Mouse (Mus musculus) midbrain, embryonic 13.5 days (tissue): ENCODE results near the gene Tmc3. TPM values are rescaled to one million over a fixed set of nuclear protein-coding genes. Genes with fewer than 3 reads are reported as not detected.

Source experiments
- ATAC-seq: fragments of 200-750 bp; cut with Nextera tagmentation; 2 replicates; pipeline ENCODE4 v1.8.0; 2017; ENCODE audit warnings: mild to moderate bottlenecking, moderate TSS enrichment, moderate library complexity
- H3K27ac ChIP-seq: fragments of 300-500 bp; sonication (generic); 2 replicates; pipeline ENCODE4 v1.5.1; 2015; ENCODE audit warnings: inconsistent platforms, mild to moderate bottlenecking, moderate library complexity
- H3K27me3 ChIP-seq: fragments of 300-500 bp; sonication (generic); 2 replicates; pipeline ENCODE4 v1.6.1; 2015; ENCODE audit warnings: mild to moderate bottlenecking, inconsistent platforms
- H3K36me3 ChIP-seq: fragments of 300-500 bp; sonication (generic); 2 replicates; pipeline ENCODE4 v1.6.1; 2015; ENCODE audit warnings: mild to moderate bottlenecking, inconsistent platforms
- H3K4me1 ChIP-seq: fragments of 300-500 bp; sonication (generic); replicated peaks from 2 replicates; pipeline ENCODE4 v1.6.1; 2015; ENCODE audit warnings: inconsistent platforms
- H3K4me2 ChIP-seq: fragments of 300-500 bp; sonication (generic); replicated peaks from 2 replicates; pipeline ENCODE4 v1.6.1; 2015; ENCODE audit warnings: moderate library complexity, mild to moderate bottlenecking, inconsistent platforms
- H3K4me3 ChIP-seq: fragments of 300-500 bp; sonication (generic); replicated peaks from 2 replicates; pipeline ENCODE4 v1.5.1; 2015; ENCODE audit warnings: mild to moderate bottlenecking, inconsistent platforms
- H3K9ac ChIP-seq: fragments of 300-500 bp; sonication (generic); replicated peaks from 2 replicates; pipeline ENCODE4 v1.6.1; 2015; ENCODE audit warnings: mild to moderate bottlenecking, inconsistent platforms
- H3K9me3 ChIP-seq: fragments of 300-500 bp; sonication (generic); 2 replicates; pipeline ENCODE4 v1.6.1; 2016; ENCODE audit warnings: mild to moderate bottlenecking, inconsistent platforms
- WGBS: fragments of 180-500 bp; shearing (Covaris S2); methylation state at CpG from one replicate; pipeline ENCODE4 v1.1.7; 2015; 5-methylcytosine and 5-hydroxymethylcytosine counted together
- polyA plus RNA-seq: library from polyadenylated mRNA; unstranded; fragments of >200 nt; fragmentation: Nextera tagmentation; extraction: Ambion mirVana; gene quantifications from 2 replicates; pipeline ENCODE4 v1.2.1, GENCODE M21; 2015

Tmc3 gene
- 0.40 and 0.54 TPM in 2 replicates for polyA plus RNA-seq

GRCm38 (mm10) chr7:83584639-83585471 lies at the start of gene Tmc3:
TSS of gene Tmc3 (plus strand) at chr7:83584927.
- 58% methylated on average over 11 of the region's 11 CpGs for WGBS
- no peak within 1 kb of the TSS for H3K9ac ChIP-seq

GRCm38 (mm10) chr7:83541536-83542169 lies 43.1 kb upstream of the Tmc3 start:
- Histone ChIP-seq H3K9me3 (no peaks in the 10 kb centered on the region), H3K4me3 (no peak overlapping the region), H3K36me3 (no peaks in the 10 kb centered on the region), H3K4me1 (no peaks in the 10 kb centered on the region), H3K4me2 (no peak overlapping the region), H3K27ac (no peak overlapping the region), H3K27me3 (no peaks in the 10 kb centered on the region), H3K9ac (no peak overlapping the region)
- no peak for ATAC-seq
- WGBS, result 90% methylated on average over 5 of the region's 5 CpGs

More at GRCm38 (mm10) chr7:83584639-83585471, at the start of gene Tmc3:
- no peak within 1 kb of the TSS for H3K27ac ChIP-seq
- H3K36me3 ChIP-seq, result no peaks in the 10 kb centered on the region
- no peaks in the 10 kb centered on the region for H3K27me3 ChIP-seq
- ATAC-seq, result peak; percentile 17; the same call in 1 of the 2 replicates
- H3K4me2 ChIP-seq, result no peak within 1 kb of the TSS
- H3K4me1 ChIP-seq, result peaks cover 14% of the 10 kb centered on the region
- H3K4me3 ChIP-seq, result no peak within 1 kb of the TSS
- H3K9me3 ChIP-seq, result no peaks in the 10 kb centered on the region

- Histone ChIP-seq H3K36me3 (no peaks in the 10 kb centered on the region), H3K27me3 (no peaks in the 10 kb centered on the region), H3K4me3 (no peak overlapping the region), H3K4me2 (peak overlapping the region; percentile 40), H3K4me1 (peaks cover 21% of the 10 kb centered on the region), H3K27ac (peak overlapping the region; percentile 84), H3K9ac (peak overlapping the region; percentile 46), H3K9me3 (no peaks in the 10 kb centered on the region)
- peak; percentile 73 for ATAC-seq
- WGBS, result 39% methylated on average over 7 of the region's 7 CpGs
Observed at GRCm38 (mm10) chr7:83548686-83549352, 35.9 kb upstream of the Tmc3 start.

- H3K4me3 ChIP-seq, result peak overlapping the region; percentile 9; the same call in 1 of the 2 replicates
Observed at GRCm38 (mm10) chr7:83549353-83549774, 35.4 kb upstream of the Tmc3 start.

GRCm38 (mm10) chr7:83549951-83550407 lies 34.7 kb upstream of the Tmc3 start:
- H3K27me3 ChIP-seq, result no peaks in the 10 kb centered on the region
- ATAC-seq, result peak; percentile 65
- WGBS, result 36% methylated on average over 5 of the region's 5 CpGs
- peak overlapping the region; percentile 84 for H3K27ac ChIP-seq
- H3K4me1 ChIP-seq, result peaks cover 21% of the 10 kb centered on the region
- peak overlapping the region; percentile 9 for H3K4me3 ChIP-seq
- peak overlapping the region; percentile 40 for H3K4me2 ChIP-seq
- H3K9me3 ChIP-seq, result no peaks in the 10 kb centered on the region
- no peaks in the 10 kb centered on the region for H3K36me3 ChIP-seq
- peak overlapping the region; percentile 46 for H3K9ac ChIP-seq

More at GRCm38 (mm10) chr7:83549353-83549774, 35.4 kb upstream of the Tmc3 start:
- WGBS, result 35% methylated on average over 7 of the region's 7 CpGs
- peak overlapping the region; percentile 84 for H3K27ac ChIP-seq
- H3K4me1 ChIP-seq, result peaks cover 21% of the 10 kb centered on the region
- H3K9me3 ChIP-seq, result no peaks in the 10 kb centered on the region
- ATAC-seq, result peak; percentile 83
- peak overlapping the region; percentile 46 for H3K9ac ChIP-seq
- peak overlapping the region; percentile 40 for H3K4me2 ChIP-seq
- no peaks in the 10 kb centered on the region for H3K27me3 ChIP-seq
- no peaks in the 10 kb centered on the region for H3K36me3 ChIP-seq

GRCm38 (mm10) chr7:83554477-83554876 lies 30.2 kb upstream of the Tmc3 start:
- Histone ChIP-seq H3K36me3 (no peaks in the 10 kb centered on the region), H3K4me3 (no peak overlapping the region), H3K4me1 (peaks cover 11% of the 10 kb centered on the region), H3K27ac (no peak overlapping the region), H3K9me3 (no peaks in the 10 kb centered on the region), H3K9ac (no peak overlapping the region), H3K4me2 (no peak overlapping the region), H3K27me3 (no peaks in the 10 kb centered on the region)
- WGBS, result 87% methylated on average over 6 of the region's 6 CpGs
- ATAC-seq, result no peak

GRCm38 (mm10) chr7:83556488-83556887 lies 28.2 kb upstream of the Tmc3 start:
- WGBS, result 87% methylated on average over 2 of the region's 2 CpGs
- Histone ChIP-seq H3K9ac (no peak overlapping the region), H3K36me3 (no peaks in the 10 kb centered on the region), H3K9me3 (no peaks in the 10 kb centered on the region), H3K27me3 (no peaks in the 10 kb centered on the region), H3K4me3 (no peak overlapping the region), H3K4me2 (no peak overlapping the region), H3K27ac (no peak overlapping the region), H3K4me1 (peaks cover 5% of the 10 kb centered on the region)
- ATAC-seq, result no peak

GRCm38 (mm10) chr7:83558741-83559280 lies 25.9 kb upstream of the Tmc3 start:
- Histone ChIP-seq H3K4me3 (no peak overlapping the region), H3K27ac (no peak overlapping the region), H3K36me3 (no peaks in the 10 kb centered on the region), H3K4me1 (peaks cover 11% of the 10 kb centered on the region), H3K9ac (no peak overlapping the region), H3K4me2 (no peak overlapping the region), H3K9me3 (no peaks in the 10 kb centered on the region), H3K27me3 (no peaks in the 10 kb centered on the region)
- no peak for ATAC-seq
- WGBS, result 49% methylated on average over 5 of the region's 5 CpGs

- H3K9me3 ChIP-seq, result no peaks in the 10 kb centered on the region
- 93% methylated on average over 3 of the region's 3 CpGs for WGBS
- ATAC-seq, result no peak
Observed at GRCm38 (mm10) chr7:83559495-83559894, 25.2 kb upstream of the Tmc3 start.

GRCm38 (mm10) chr7:83561849-83562248 lies 22.9 kb upstream of the Tmc3 start:
- H3K27me3 ChIP-seq, result no peaks in the 10 kb centered on the region
- peak overlapping the region; percentile 47; the same call in 1 of the 2 replicates for H3K27ac ChIP-seq
- no peaks in the 10 kb centered on the region for H3K36me3 ChIP-seq
- H3K4me2 ChIP-seq, result no peak overlapping the region
- H3K9ac ChIP-seq, result no peak overlapping the region
- peaks cover 16% of the 10 kb centered on the region for H3K4me1 ChIP-seq
- 6% methylated on average over 3 of the region's 3 CpGs for WGBS
- H3K4me3 ChIP-seq, result no peak overlapping the region
- H3K9me3 ChIP-seq, result no peaks in the 10 kb centered on the region
- ATAC-seq, result peak; percentile 83

More at GRCm38 (mm10) chr7:83559495-83559894, 25.2 kb upstream of the Tmc3 start:
- H3K4me3 ChIP-seq, result no peak overlapping the region
- H3K4me1 ChIP-seq, result peaks cover 11% of the 10 kb centered on the region
- H3K9ac ChIP-seq, result no peak overlapping the region
- H3K4me2 ChIP-seq, result no peak overlapping the region
- no peak overlapping the region for H3K27ac ChIP-seq
- no peaks in the 10 kb centered on the region for H3K36me3 ChIP-seq
- no peaks in the 10 kb centered on the region for H3K27me3 ChIP-seq

GRCm38 (mm10) chr7:83564635-83565291 lies 20.0 kb upstream of the Tmc3 start:
- no peak overlapping the region for H3K4me2 ChIP-seq
- H3K4me1 ChIP-seq, result peaks cover 11% of the 10 kb centered on the region
- H3K9ac ChIP-seq, result no peak overlapping the region
- ATAC-seq, result no peak
- H3K27ac ChIP-seq, result no peak overlapping the region
- no peaks in the 10 kb centered on the region for H3K36me3 ChIP-seq
- WGBS, result 78% methylated on average over 12 of the region's 12 CpGs
- H3K4me3 ChIP-seq, result no peak overlapping the region
- no peaks in the 10 kb centered on the region for H3K9me3 ChIP-seq
- H3K27me3 ChIP-seq, result no peaks in the 10 kb centered on the region
